Mouse (Mus musculus) left cerebral cortex, postnatal 36 days (tissue): Measurements from ENCODE around the gene Olfr270. TPM values are rescaled to one million over a fixed set of nuclear protein-coding genes. Genes with fewer than 3 reads are reported as not detected.

Source experiments
- total RNA-seq, 2 experiments: library from RNA; stranded (reverse); gene quantifications; 2 replicates each; pipeline ENCODE4 v1.2.3; 2021

The Olfr270 gene
- total RNA-seq, 2 experiments from 2014 or later: not detected

Other genes starting within 250 kb of the Olfr270 start
- gene Olfr275, start 149.9 kb upstream of the Olfr270 start, total RNA-seq: not detected
- gene Olfr273, start 105.3 kb upstream of the Olfr270 start, total RNA-seq: not detected
- gene Olfr272, start 45.4 kb upstream of the Olfr270 start, total RNA-seq: not detected
- gene Nipsnap3a, start 24.7 kb downstream of the Olfr270 start, total RNA-seq: not detected
- gene Nipsnap3b, start 47.3 kb downstream of the Olfr270 start, total RNA-seq: 10 to 100 TPM; 12.1 to 14.1 TPM
- 10 to 100 TPM; 15.9 to 19.5 TPM for gene Abca1, start 195.3 kb downstream of the Olfr270 start, total RNA-seq